Mouse (Mus musculus): ENCODE results near the gene Adarb2. TPM values are rescaled to one million over a fixed set of nuclear protein-coding genes. Genes with fewer than 3 reads are reported as not detected.

The Adarb2 gene
- polyA plus RNA-seq, 1 experiment, result 0.04 TPM

DNA sequence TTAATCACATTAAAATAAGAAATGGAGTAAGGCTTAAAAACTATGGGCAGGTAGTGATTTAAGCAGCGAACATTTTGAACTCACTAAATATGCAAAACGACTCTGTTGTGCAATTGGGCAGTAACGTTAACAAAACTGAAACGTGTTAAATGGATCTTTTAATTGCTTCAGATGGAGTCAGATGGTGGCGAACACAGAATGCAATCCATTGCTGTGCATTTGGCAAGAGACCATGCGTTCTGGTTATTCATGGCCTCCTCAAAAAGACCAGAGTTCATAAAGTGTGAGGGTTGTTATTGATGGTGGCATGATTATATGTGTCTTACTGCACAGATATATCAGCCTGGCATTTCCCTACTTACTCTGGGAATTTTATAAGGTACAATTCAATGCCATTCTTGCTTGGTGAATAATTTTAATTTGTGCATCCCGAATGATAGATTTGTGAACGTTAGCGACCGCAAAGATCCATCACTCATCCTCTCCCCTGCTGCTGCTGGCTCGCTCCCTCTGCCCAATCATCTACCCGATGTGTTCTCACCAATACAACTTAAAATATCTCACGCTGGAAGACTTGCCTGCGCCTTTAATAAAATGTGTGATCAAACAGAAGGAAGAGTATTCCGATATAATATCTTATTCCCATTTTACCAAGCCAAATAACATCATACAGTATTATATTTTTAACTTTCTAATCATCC lies 221.5 kb downstream of the Adarb2 start:
- WGBS, result 89% methylated on average over 15 of the region's 15 CpGs
- H3K27me3 ChIP-seq (ENCODE audit: control insufficient read depth, insufficient read depth, low read length), result no peaks in the 10 kb centered on the region
- no peaks in the 10 kb centered on the region for H3K4me1 ChIP-seq (ENCODE audit: control insufficient read depth, insufficient read depth, insufficient read length)
- no peak for DNase-seq (ENCODE audit: low read depth in 1 of 2, low spot score in 2 of 2)
- no peaks in the 10 kb centered on the region for H3K36me3 ChIP-seq (ENCODE audit: control insufficient read depth, insufficient read depth, low read length)
- TF ChIP-seq POLR2A (IDR thresholded peaks at IDR 0.05; ENCODE audit: low read depth, low read length) (no peak), CTCF (IDR thresholded peaks at IDR 0.05; ENCODE audit: extremely low read depth, insufficient read depth, insufficient read length, insufficient replicate concordance) (no peak)
- no peak overlapping the region for H3K4me3 ChIP-seq (ENCODE audit: extremely low read depth, insufficient read depth, insufficient read length)
- no peak overlapping the region for H3K27ac ChIP-seq (ENCODE audit: insufficient read depth, low read length)

DNA sequence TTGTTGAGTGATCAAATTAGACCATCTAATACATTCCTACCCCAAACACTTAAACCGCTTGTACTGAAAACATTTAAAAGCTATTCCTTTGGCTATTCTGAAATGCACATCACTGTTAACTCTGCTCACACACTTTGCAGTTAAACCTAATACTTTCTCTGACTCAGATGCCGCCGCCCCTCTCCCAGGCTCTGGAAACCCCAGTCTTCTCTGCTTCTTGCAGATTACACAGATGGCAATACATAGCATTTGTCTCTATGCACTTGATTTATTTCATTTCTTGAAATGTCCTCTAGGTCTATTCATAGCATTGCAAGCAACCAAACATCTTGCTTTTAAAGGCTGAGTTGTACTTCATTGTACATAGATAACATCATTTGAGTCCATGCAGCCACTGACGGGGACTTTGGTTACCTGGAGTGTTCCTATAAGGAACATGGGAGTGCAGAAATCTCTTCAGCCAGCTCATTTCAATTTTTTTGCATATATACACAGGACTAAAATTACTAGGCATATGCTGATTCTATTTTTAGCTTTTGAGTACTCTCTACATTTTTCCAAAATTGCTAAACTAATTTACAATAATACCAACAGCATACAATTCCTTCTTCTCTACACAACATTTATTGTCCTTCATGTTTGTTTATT lies 236.6 kb downstream of the Adarb2 start:
- no peak overlapping the region; the same call in 1 of the 2 replicates for H3K4me3 ChIP-seq (ENCODE audit: extremely low read depth, insufficient read depth, insufficient read length)
- WGBS, result 89% methylated on average over 4 of the region's 4 CpGs
- no peaks in the 10 kb centered on the region for H3K36me3 ChIP-seq (ENCODE audit: control insufficient read depth, insufficient read depth, low read length)
- no peaks in the 10 kb centered on the region for H3K4me1 ChIP-seq (ENCODE audit: control insufficient read depth, insufficient read depth, insufficient read length)
- H3K27ac ChIP-seq (ENCODE audit: insufficient read depth, low read length), result no peak overlapping the region
- H3K27me3 ChIP-seq (ENCODE audit: control insufficient read depth, insufficient read depth, low read length), result no peaks in the 10 kb centered on the region
- no peak for TF ChIP-seq POLR2A (IDR thresholded peaks at IDR 0.05; ENCODE audit: low read depth, low read length)
- no peak for TF ChIP-seq CTCF (IDR thresholded peaks at IDR 0.05; ENCODE audit: extremely low read depth, insufficient read depth, insufficient read length, insufficient replicate concordance)
- DNase-seq (ENCODE audit: low read depth in 1 of 2, low spot score in 2 of 2), result no peak

DNA sequence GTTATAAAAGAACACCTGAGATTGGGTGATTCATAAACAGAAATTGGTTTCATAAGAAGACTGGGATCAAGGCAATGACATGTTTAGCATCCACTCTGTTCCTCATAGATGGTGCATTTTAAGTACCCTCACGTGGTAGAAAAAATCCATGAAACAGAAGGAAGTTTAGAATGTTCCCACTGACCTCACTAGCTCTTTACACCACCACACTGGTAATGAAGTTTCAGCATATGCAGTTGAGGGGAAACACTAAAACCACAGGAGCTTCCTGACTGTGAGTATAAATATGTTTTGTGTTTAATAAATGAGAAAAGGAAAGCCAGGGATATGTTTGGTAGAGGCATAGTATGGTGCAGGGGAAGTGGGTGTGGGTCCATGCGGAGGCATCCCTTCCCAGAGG lies 242.7 kb downstream of the Adarb2 start:
- WGBS, result 23% methylated on average over 2 of the region's 2 CpGs
- H3K36me3 ChIP-seq (ENCODE audit: control insufficient read depth, insufficient read depth, low read length), result no peaks in the 10 kb centered on the region
- DNase-seq (ENCODE audit: low read depth in 1 of 2, low spot score in 2 of 2), result no peak
- no peaks in the 10 kb centered on the region for H3K27me3 ChIP-seq (ENCODE audit: control insufficient read depth, insufficient read depth, low read length)
- TF ChIP-seq POLR2A (IDR thresholded peaks at IDR 0.05; ENCODE audit: low read depth, low read length) (no peak), CTCF (IDR thresholded peaks at IDR 0.05; ENCODE audit: extremely low read depth, insufficient read depth, insufficient read length, insufficient replicate concordance) (no peak)
- H3K27ac ChIP-seq (ENCODE audit: insufficient read depth, low read length), result no peak overlapping the region
- no peak overlapping the region for H3K4me3 ChIP-seq (ENCODE audit: extremely low read depth, insufficient read depth, insufficient read length)
- H3K4me1 ChIP-seq (ENCODE audit: control insufficient read depth, insufficient read depth, insufficient read length), result no peaks in the 10 kb centered on the region

DNA sequence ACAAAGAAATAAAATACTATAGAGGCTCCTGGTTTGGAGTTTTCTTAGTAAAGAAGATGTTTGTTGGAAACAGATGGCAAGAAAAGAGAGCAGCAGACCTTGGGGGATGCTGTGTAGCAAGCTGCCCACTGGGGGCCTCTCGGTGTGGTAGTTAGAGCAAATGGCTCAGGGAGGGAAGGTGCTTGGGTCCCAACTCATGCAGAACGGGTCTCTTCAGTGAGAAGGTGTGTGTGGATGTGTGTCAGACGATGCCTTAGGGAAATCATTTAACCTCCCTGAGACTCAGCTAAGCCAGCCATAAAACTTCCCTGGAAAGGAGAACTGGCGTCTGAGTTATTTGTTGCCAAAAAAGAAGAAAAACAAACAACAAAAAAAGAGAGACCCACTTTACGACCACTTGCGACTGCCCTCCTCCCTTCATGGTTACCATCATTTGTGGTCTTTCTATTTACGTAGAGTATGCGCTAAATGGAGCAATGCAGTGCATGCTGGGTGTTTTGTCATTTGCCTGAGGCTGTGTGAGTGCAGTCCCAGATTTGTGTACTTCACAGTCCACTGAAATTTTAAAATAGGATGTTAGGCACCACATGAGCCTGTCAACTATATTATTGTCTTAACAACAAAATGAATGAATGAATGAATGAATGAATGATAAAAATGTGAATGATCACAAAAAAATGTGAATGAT lies 245.7 kb downstream of the Adarb2 start:
- no peak for DNase-seq (ENCODE audit: low read depth in 1 of 2, low spot score in 2 of 2)
- H3K27me3 ChIP-seq (ENCODE audit: control insufficient read depth, insufficient read depth, low read length), result no peaks in the 10 kb centered on the region
- H3K27ac ChIP-seq (ENCODE audit: insufficient read depth, low read length), result no peak overlapping the region
- no peak overlapping the region for H3K4me3 ChIP-seq (ENCODE audit: extremely low read depth, insufficient read depth, insufficient read length)
- WGBS, result 85% methylated on average over 8 of the region's 8 CpGs
- TF ChIP-seq CTCF (IDR thresholded peaks at IDR 0.05; ENCODE audit: extremely low read depth, insufficient read depth, insufficient read length, insufficient replicate concordance) (no peak), POLR2A (IDR thresholded peaks at IDR 0.05; ENCODE audit: low read depth, low read length) (no peak)
- no peaks in the 10 kb centered on the region for H3K36me3 ChIP-seq (ENCODE audit: control insufficient read depth, insufficient read depth, low read length)
- H3K4me1 ChIP-seq (ENCODE audit: control insufficient read depth, insufficient read depth, insufficient read length), result no peaks in the 10 kb centered on the region

DNA sequence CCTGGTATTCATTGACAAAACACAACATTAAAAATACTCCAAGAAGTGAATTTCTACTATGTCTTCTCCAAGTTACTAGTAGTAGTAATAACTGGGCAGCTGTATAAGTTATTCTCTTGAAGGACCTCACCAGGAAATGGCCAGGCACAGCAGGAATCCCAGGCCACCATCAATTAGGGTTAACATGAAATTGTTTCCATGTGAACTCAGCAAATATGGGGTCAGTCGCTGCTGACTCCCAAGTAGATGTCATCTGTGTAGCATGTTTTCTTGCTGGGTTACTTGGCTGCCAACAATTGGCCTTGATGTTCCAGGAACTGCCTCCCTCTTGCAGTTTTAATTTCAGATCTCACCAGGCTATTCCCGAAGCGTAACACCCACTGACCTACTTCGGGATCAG lies 248.9 kb downstream of the Adarb2 start:
- DNase-seq (ENCODE audit: low read depth in 1 of 2, low spot score in 2 of 2), result no peak
- H3K27me3 ChIP-seq (ENCODE audit: control insufficient read depth, insufficient read depth, low read length), result no peaks in the 10 kb centered on the region
- 88% methylated on average over 4 of the region's 4 CpGs for WGBS

DNA sequence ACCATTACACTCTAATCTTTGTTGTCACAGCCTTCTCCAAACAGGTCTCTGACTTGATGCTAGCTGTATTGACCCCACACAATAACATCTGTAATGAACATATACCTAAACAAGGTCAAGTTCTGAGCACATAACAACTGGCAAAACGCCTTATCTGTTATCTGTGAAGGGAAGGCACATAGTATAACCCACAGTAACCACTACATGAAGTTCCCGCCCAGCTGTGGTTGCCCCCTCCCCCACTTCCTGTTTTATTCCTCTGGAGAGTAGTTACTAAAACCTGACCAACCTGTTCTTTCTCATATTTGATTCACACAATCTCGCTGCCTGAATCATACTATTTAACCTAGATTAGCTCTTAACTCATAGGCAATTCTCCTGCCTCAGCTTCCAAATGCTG lies 254.2 kb downstream of the Adarb2 start:
- Histone ChIP-seq H3K36me3 (ENCODE audit: control insufficient read depth, insufficient read depth, low read length) (no peaks in the 10 kb centered on the region), H3K4me1 (ENCODE audit: control insufficient read depth, insufficient read depth, insufficient read length) (peaks cover 7% of the 10 kb centered on the region), H3K4me3 (ENCODE audit: extremely low read depth, insufficient read depth, insufficient read length) (no peak overlapping the region), H3K27ac (ENCODE audit: insufficient read depth, low read length) (peak overlapping the region; percentile 72; the same call in 1 of the 2 replicates), H3K27me3 (ENCODE audit: control insufficient read depth, insufficient read depth, low read length) (no peaks in the 10 kb centered on the region)
- TF ChIP-seq CTCF (IDR thresholded peaks at IDR 0.05; ENCODE audit: extremely low read depth, insufficient read depth, insufficient read length, insufficient replicate concordance) (no peak), POLR2A (IDR thresholded peaks at IDR 0.05; ENCODE audit: low read depth, low read length) (no peak)
- WGBS, result 6% methylated on average over 3 of the region's 3 CpGs
- peak; percentile 16 to 34 for DNase-seq (ENCODE audit: low read depth in 1 of 2, low spot score in 2 of 2)

More for the DNA sequence above, 248.9 kb downstream of the Adarb2 start:
- H3K4me1 ChIP-seq (ENCODE audit: control insufficient read depth, insufficient read depth, insufficient read length), result peaks cover 2% of the 10 kb centered on the region; the same call in 1 of the 2 replicates
- TF ChIP-seq POLR2A (IDR thresholded peaks at IDR 0.05; ENCODE audit: low read depth, low read length) (no peak), CTCF (IDR thresholded peaks at IDR 0.05; ENCODE audit: extremely low read depth, insufficient read depth, insufficient read length, insufficient replicate concordance) (no peak)
- no peaks in the 10 kb centered on the region for H3K36me3 ChIP-seq (ENCODE audit: control insufficient read depth, insufficient read depth, low read length)
- H3K4me3 ChIP-seq (ENCODE audit: extremely low read depth, insufficient read depth, insufficient read length), result no peak overlapping the region
- no peak overlapping the region for H3K27ac ChIP-seq (ENCODE audit: insufficient read depth, low read length)

Data from spleen, adult 2 months (tissue).